Mouse (Mus musculus) brain, embryonic 14.5 days (tissue): ENCODE measurements around the gene Plekhb2. TPM values are rescaled to one million over a fixed set of nuclear protein-coding genes. Genes with fewer than 3 reads are reported as not detected.

ENCODE experiments used
- DNase-seq: peaks from one replicate; pipeline ENCODE4 v3.0.0-alpha.2; 2011; ENCODE audit warnings: low read depth
- CTCF ChIP-seq: fragments of 200-500 bp; IDR thresholded peaks from 2 replicates; pipeline ENCODE4 v1.5.1; 2012; ENCODE audit warnings: inconsistent platforms, mild to moderate bottlenecking, moderate library complexity, borderline replicate concordance; ENCODE audit not compliant: insufficient read depth, insufficient read length; ENCODE audit errors: extremely low read depth
- POLR2A ChIP-seq: fragments of 200-500 bp; IDR thresholded peaks from 2 replicates; pipeline ENCODE4 v1.6.1; 2012; ENCODE audit warnings: mild to moderate bottlenecking, inconsistent platforms, borderline replicate concordance; ENCODE audit not compliant: poor library complexity, insufficient read depth, insufficient read length, severe bottlenecking; ENCODE audit errors: extremely low read depth
- polyA plus RNA-seq: library from polyadenylated mRNA; depleted of rRNA; stranded (reverse); fragments of >200 nt; gene quantifications from 2 replicates; pipeline ENCODE4 v1.2.3, GENCODE M21; 2012

Gene Plekhb2
- polyA plus RNA-seq, 1 experiment = 43.9 TPM

DNA sequence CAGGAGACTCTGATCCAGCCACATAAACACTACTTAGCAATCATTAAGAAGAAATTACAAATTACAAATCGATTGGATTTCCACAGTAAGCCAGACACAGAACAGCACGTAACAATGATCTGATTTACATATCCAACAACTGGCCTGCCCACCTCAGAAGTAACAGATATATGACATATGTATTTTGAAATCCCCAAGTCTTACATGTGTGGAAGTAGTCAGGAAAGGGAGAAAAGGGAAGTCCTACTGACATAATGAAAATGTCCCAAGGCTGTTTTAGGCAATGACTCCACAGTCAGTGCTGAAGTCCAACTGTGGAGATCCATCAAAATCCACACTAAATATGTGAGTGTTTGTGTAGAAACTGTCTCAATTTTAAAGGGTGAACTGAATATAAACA is 28.4 kb upstream of the Plekhb2 start:
- no peak for DNase-seq
- no peak for TF ChIP-seq POLR2A
- no peak for TF ChIP-seq CTCF

DNA sequence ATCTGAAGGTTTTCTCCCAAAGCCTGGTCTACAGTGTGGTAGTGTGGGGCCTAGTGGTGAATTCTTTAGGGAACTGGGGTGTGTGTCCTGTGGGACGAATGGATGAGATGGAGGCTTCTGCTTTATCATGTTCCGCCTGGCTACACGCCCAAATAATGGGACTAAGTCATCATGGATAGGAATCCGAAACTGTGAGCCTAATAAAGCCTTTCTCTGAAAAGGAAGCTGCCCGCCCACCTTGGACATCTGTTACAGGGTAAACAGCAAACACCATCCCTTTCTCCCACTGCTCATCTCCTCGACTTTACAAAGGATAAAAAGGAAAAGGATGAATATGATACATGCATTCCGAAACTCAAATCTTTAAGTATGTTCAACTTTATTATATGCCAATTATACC is 27.8 kb upstream of the Plekhb2 start:
- TF ChIP-seq CTCF = no peak
- TF ChIP-seq POLR2A = no peak
- DNase-seq = no peak

DNA sequence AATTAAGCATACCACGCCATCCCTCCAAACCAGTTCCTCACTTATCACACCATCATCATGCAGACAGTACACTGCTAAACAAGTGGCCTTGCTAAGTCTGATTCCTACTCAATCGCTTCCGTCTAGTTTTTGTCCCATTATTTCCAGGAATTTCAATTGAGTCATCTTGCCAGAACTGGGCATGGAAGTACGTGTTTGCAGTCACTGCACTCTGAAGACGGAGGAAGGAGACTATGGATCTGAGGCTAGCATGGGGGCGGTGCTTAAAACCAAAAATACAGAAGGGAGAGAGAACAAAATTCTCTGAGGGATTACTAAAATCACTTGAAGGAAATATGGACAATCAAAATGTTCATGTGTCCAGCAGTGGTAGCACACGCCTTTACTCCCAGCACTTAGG is 27.0 kb upstream of the Plekhb2 start:
- no peak for DNase-seq
- TF ChIP-seq CTCF (no peak), POLR2A (no peak)

DNA sequence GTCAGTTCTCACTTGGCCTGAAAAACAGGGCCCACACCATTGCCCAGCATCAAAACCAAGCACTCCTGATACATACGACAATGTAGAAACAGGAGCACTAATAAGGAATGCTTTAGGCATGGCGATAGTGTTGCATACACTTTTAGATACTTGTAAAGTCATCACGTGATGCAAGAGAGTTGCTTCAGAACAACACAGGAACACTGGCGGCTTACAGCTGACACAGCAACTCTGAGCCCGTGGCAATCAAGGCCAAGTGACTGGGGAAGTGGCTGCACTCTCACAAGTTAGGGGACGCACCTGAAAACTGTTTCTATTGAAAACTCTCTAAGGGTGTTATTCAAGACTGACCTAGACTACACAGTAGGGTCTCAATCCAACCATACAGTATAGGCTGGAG is 26.4 kb upstream of the Plekhb2 start:
- TF ChIP-seq POLR2A = no peak
- TF ChIP-seq CTCF = no peak
- DNase-seq = no peak

DNA sequence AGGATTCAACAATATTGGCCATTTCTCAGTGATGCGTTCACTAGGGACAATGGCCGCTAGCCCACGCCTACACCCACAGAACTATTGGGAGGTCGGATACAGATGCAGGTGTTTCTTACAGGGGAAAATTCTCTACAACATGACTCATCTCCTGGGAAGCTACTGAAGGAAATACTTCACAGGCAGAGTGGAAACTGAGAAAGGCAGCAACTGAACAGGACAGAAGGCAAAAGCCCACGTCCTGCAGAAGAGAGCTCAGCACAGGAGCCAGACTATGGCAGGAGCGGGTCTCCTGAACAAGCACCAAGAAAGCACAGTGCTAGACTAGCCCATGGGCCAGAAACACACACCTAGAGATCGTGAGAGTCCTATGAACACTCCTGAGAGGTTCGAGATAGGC is 25.6 kb upstream of the Plekhb2 start:
- TF ChIP-seq CTCF (no peak), POLR2A (no peak)

DNA sequence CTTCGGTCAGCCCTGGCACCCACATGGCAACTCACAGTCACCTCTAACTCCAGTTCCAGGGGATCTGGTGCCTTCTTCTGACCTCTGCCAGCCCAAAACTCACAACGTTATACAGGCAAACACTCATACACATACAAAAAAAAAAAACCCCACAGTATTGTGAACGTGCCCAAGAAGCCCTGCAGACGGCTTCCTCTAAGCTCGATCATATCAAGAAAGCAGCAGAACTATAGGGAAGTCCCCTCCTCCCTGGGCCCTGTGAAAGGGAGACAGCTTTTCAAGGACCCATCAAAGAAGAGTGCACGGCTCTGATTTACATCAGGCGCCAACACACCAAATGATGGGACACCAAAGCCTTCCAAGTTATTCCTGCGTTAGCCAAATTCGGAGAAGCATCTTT is 23.9 kb upstream of the Plekhb2 start:
- TF ChIP-seq POLR2A (no peak), CTCF (no peak)
- DNase-seq = no peak

More for the DNA sequence above, 25.6 kb upstream of the Plekhb2 start:
- no peak for DNase-seq

DNA sequence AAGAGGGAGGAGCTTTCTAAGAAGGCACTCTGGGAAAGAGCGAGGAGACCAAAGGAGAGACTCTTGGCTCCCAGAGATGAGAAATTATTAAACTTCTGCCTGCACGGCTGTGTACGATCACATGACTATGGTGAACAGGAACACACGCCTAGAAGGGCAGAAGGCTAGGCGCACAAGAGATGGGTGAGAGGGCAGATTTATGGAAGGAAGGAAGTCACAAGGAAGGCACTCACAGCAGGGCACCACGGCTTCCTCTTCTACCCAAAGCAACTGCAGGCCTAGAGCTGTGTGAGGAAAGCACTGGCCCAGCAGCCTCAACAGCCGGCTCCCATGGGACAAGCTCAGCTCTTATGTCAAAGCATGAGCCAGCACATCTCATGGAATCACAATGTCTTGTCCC is 21.9 kb upstream of the Plekhb2 start:
- TF ChIP-seq POLR2A = no peak
- TF ChIP-seq CTCF = no peak

DNA sequence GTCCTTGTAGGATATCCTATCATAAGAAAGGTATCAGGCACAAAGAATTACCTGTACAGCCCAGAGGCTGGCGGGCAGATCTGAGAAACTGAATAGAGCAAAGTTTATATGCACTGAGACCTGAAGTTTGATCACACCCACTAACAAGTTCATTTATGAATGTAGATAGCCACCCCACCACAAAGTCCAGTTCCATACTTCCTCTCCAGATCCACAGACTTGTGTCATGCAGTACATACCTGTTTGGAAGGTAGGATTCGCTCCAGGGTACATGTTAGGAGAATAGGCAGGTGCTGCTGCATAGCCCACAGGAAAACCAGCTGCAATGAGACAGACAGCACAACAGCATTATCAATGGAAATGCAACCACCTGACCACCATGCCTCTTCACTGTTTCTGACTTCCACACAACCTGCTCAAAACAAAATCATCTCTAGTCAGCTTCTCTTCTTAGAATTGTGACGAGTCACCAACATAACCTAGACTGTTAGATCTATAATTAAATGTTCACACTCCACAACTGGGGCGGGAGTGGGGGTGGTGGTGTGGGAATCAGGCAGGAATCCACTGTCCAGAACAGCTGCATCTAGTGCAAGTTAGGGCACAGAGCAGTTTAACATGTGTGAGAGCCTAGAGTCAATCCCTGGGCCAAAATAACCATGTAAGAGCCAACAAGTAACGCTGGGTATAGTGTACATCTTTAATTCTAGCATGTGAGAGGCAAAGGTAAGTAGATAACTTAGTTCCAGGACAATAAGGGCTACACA is 21.1 kb upstream of the Plekhb2 start:
- TF ChIP-seq POLR2A (no peak), CTCF (no peak)
- DNase-seq = no peak

More for the DNA sequence above, 21.9 kb upstream of the Plekhb2 start:
- DNase-seq = no peak

DNA sequence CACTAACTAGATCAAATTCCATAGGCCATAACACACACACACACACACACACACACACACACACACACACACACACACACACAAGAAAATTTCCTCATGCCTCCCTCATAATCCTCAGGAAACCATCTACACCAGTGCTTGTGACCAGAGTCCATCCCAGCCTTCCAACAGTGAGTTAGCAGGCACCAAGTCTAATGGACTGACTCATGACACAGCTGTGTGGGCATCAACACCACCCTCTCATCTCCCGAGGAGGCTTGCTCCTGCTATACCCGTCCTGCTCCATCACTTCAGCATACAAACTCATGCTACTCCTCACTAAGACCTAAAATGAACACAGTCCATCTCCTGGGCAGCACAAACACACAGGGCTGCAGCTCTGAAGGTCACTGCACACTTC is 18.8 kb upstream of the Plekhb2 start:
- no peak for DNase-seq
- no peak for TF ChIP-seq POLR2A

DNA sequence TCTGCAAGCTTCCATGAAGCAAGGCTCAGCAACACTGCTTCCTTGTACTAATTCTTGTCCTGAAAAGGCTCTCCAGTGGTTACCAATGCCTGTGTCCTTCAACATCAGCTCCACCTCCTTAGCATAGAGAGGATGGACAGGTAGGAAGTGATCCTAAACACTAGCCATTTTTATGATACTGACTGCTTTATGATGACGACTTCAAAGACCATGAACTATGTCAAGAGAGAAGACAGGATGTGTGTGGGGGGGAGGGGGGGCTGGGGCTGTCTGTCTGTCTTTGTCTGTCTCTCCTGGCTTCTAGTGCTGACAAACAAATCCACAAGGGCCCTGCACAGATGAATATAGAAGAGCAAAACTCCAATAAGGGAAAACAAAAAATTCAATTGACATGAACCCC is 18.4 kb upstream of the Plekhb2 start:
- TF ChIP-seq CTCF = no peak
- no peak for TF ChIP-seq POLR2A
- no peak for DNase-seq

DNA sequence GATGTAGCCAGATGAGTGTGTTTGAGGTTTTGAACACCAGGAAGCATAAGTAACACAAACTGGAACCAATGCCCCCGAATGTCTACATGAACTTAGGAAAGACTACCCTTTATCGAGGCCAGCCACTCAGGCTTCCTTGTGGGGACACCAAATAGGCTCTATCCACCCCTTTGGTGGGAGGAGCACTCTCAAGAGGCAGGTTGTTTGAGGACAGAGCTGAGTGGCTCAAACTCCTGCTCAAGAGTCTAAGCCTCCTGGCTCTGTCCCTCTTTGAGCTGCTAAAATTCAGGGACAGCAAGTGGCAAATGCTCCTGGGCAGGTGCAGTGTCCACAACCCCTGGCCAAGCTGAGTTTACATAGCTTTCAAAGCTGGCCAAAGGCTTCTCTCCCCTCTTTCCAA is 14.9 kb upstream of the Plekhb2 start:
- DNase-seq = no peak
- TF ChIP-seq POLR2A = no peak
- no peak for TF ChIP-seq CTCF

DNA sequence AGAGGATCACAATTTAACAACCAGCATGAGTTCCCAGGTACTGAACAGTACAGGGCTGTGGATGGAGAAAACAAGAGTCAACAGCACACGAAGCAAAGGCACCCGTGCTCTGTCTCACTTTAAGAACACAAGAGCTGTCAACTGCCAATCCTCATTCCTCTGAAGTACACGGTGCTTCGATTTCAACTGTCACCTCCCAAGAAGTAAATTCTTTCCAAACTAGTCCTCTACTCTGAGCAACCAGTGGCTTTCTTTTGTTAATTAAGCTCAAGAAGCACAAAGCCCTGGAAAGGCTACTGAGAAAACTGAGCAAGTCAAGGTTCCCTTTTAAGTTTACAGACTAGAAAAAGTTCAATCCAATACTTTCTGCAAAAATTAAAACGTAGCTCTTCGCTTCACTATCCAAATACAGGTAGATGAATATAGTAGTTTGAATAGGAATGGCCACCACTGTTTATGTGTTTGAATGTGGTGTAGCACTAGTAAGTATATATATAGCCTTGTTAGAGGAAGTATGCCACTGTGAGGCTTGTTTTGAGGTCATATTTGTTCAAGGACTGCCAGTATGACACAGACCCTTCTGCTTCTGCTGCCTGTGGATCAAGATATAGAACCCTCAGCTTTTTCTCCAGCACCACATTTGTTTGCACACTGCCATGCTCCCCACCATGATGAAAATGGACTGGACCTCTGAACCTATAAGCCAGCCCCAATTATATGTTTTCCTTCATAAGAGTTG is 11.7 kb upstream of the Plekhb2 start:
- TF ChIP-seq CTCF = no peak
- no peak for TF ChIP-seq POLR2A
- no peak for DNase-seq
